Mouse (Mus musculus): ENCODE data around the gene Acot4. TPM values are rescaled to one million over a fixed set of nuclear protein-coding genes. Genes with fewer than 3 reads are reported as not detected.
"Not testable (repeated sequence)": the region's sequence is repeated elsewhere in the genome, so short reads cannot be mapped to it uniquely, and the experiment has no call there.

Gene Acot4
- polyA plus RNA-seq, 1 experiment = 0.39 TPM

- Histone ChIP-seq H3K36me3 (ENCODE audit: control insufficient read depth, insufficient read depth, low read length, poor library complexity, severe bottlenecking) (no peaks in the 10 kb centered on the region), H3K9me3 (replicated peaks; ENCODE audit: control insufficient read depth, insufficient read depth, low read length, poor library complexity, severe bottlenecking) (peaks cover 14% of the 10 kb centered on the region), H3K9ac (ENCODE audit: low read depth, poor library complexity, severe bottlenecking) (no peak overlapping the region), H3K27me3 (ENCODE audit: control insufficient read depth, insufficient read depth, low read length, poor library complexity, severe bottlenecking) (no peaks in the 10 kb centered on the region), H3K4me3 (ENCODE audit: low read depth, low read length) (no peak overlapping the region), H3K27ac (ENCODE audit: insufficient read depth, low read length) (no peak overlapping the region), H3K4me1 (ENCODE audit: control insufficient read depth, insufficient read depth, low read length) (no peaks in the 10 kb centered on the region)
- TF ChIP-seq CTCF (IDR thresholded peaks at IDR 0.05; ENCODE audit: low read depth, low read length) (no peak), POLR2A (IDR thresholded peaks at IDR 0.05; ENCODE audit: insufficient read depth, low read length) (no peak), EP300 (IDR thresholded peaks at IDR 0.05; ENCODE audit: insufficient read depth, low read depth, low read length) (no peak)
Measured at GRCm38 (mm10) chr12:84000418-84000817, 37.8 kb upstream of the Acot4 start.

- TF ChIP-seq EP300 (IDR thresholded peaks at IDR 0.05; ENCODE audit: insufficient read depth, low read depth, low read length) = no peak
- TF ChIP-seq POLR2A (IDR thresholded peaks at IDR 0.05; ENCODE audit: insufficient read depth, low read length) = no peak
- TF ChIP-seq CTCF (IDR thresholded peaks at IDR 0.05; ENCODE audit: low read depth, low read length) = no peak
- Histone ChIP-seq H3K9ac (ENCODE audit: low read depth, poor library complexity, severe bottlenecking) (no peak overlapping the region), H3K4me3 (ENCODE audit: low read depth, low read length) (no peak overlapping the region), H3K9me3 (replicated peaks; ENCODE audit: control insufficient read depth, insufficient read depth, low read length, poor library complexity, severe bottlenecking) (peaks cover 14% of the 10 kb centered on the region), H3K27ac (ENCODE audit: insufficient read depth, low read length) (no peak overlapping the region), H3K27me3 (ENCODE audit: control insufficient read depth, insufficient read depth, low read length, poor library complexity, severe bottlenecking) (no peaks in the 10 kb centered on the region; the same call in 1 of the 2 replicates), H3K4me1 (ENCODE audit: control insufficient read depth, insufficient read depth, low read length) (no peaks in the 10 kb centered on the region), H3K36me3 (ENCODE audit: control insufficient read depth, insufficient read depth, low read length, poor library complexity, severe bottlenecking) (no peaks in the 10 kb centered on the region)
Measured at GRCm38 (mm10) chr12:84003866-84004265, 34.3 kb upstream of the Acot4 start.

- Histone ChIP-seq H3K4me3 (ENCODE audit: low read depth, low read length) (no peak overlapping the region), H3K27ac (ENCODE audit: insufficient read depth, low read length) (peak overlapping the region; percentile 52; the same call in 1 of the 2 replicates), H3K9me3 (replicated peaks; ENCODE audit: control insufficient read depth, insufficient read depth, low read length, poor library complexity, severe bottlenecking) (peaks cover 2% of the 10 kb centered on the region; the same call in 1 of the 2 replicates), H3K36me3 (ENCODE audit: control insufficient read depth, insufficient read depth, low read length, poor library complexity, severe bottlenecking) (no peaks in the 10 kb centered on the region), H3K9ac (ENCODE audit: low read depth, poor library complexity, severe bottlenecking) (no peak overlapping the region), H3K4me1 (ENCODE audit: control insufficient read depth, insufficient read depth, low read length) (no peaks in the 10 kb centered on the region), H3K27me3 (ENCODE audit: control insufficient read depth, insufficient read depth, low read length, poor library complexity, severe bottlenecking) (peaks cover 4% of the 10 kb centered on the region; the same call in 1 of the 2 replicates)
- TF ChIP-seq CTCF (IDR thresholded peaks at IDR 0.05; ENCODE audit: low read depth, low read length) = no peak
- TF ChIP-seq POLR2A (IDR thresholded peaks at IDR 0.05; ENCODE audit: insufficient read depth, low read length) = no peak
- no peak for TF ChIP-seq EP300 (IDR thresholded peaks at IDR 0.05; ENCODE audit: insufficient read depth, low read depth, low read length)
Measured at GRCm38 (mm10) chr12:84008251-84008650, 29.9 kb upstream of the Acot4 start.

GRCm38 (mm10) chr12:84008729-84009128, 29.4 kb upstream of the Acot4 start:
- Histone ChIP-seq H3K27ac (ENCODE audit: insufficient read depth, low read length) (peak overlapping the region; percentile 64), H3K36me3 (ENCODE audit: control insufficient read depth, insufficient read depth, low read length, poor library complexity, severe bottlenecking) (no peaks in the 10 kb centered on the region), H3K27me3 (ENCODE audit: control insufficient read depth, insufficient read depth, low read length, poor library complexity, severe bottlenecking) (peaks cover 4% of the 10 kb centered on the region; the same call in 1 of the 2 replicates), H3K9ac (ENCODE audit: low read depth, poor library complexity, severe bottlenecking) (no peak overlapping the region), H3K4me3 (ENCODE audit: low read depth, low read length) (no peak overlapping the region), H3K9me3 (replicated peaks; ENCODE audit: control insufficient read depth, insufficient read depth, low read length, poor library complexity, severe bottlenecking) (peaks cover 2% of the 10 kb centered on the region; the same call in 1 of the 2 replicates), H3K4me1 (ENCODE audit: control insufficient read depth, insufficient read depth, low read length) (no peaks in the 10 kb centered on the region)
- TF ChIP-seq POLR2A (IDR thresholded peaks at IDR 0.05; ENCODE audit: insufficient read depth, low read length) = no peak
- TF ChIP-seq CTCF (IDR thresholded peaks at IDR 0.05; ENCODE audit: low read depth, low read length) = no peak
- TF ChIP-seq EP300 (IDR thresholded peaks at IDR 0.05; ENCODE audit: insufficient read depth, low read depth, low read length) = no peak

- H3K36me3 ChIP-seq (ENCODE audit: control insufficient read depth, insufficient read depth, low read length, poor library complexity, severe bottlenecking); H3K27me3 ChIP-seq (ENCODE audit: control insufficient read depth, insufficient read depth, low read length, poor library complexity, severe bottlenecking); H3K4me1 ChIP-seq (ENCODE audit: control insufficient read depth, insufficient read depth, low read length); H3K9me3 ChIP-seq (replicated peaks; ENCODE audit: control insufficient read depth, insufficient read depth, low read length, poor library complexity, severe bottlenecking): not testable (repeated sequence)
- H3K4me3 ChIP-seq (ENCODE audit: low read depth, low read length) = peak within 1 kb of the TSS; percentile 51
- peak within 1 kb of the TSS; percentile 64 for H3K27ac ChIP-seq (ENCODE audit: insufficient read depth, low read length)
- peak within 1 kb of the TSS; percentile 67; the same call in 1 of the 2 replicates for H3K9ac ChIP-seq (ENCODE audit: low read depth, poor library complexity, severe bottlenecking)
Measured at GRCm38 (mm10) chr12:84009171-84009965, 28.8 kb upstream of the Acot4 start, which contains the start of gene Acot1. TSS of gene Acot1 (plus strand) at chr12:84009490.

GRCm38 (mm10) chr12:84010201-84010600, 28.0 kb upstream of the Acot4 start:
- no peak overlapping the region for H3K27ac ChIP-seq (ENCODE audit: insufficient read depth, low read length)
- H3K27me3 ChIP-seq (ENCODE audit: control insufficient read depth, insufficient read depth, low read length, poor library complexity, severe bottlenecking) = peaks cover 4% of the 10 kb centered on the region; the same call in 1 of the 2 replicates
- TF ChIP-seq EP300 (IDR thresholded peaks at IDR 0.05; ENCODE audit: insufficient read depth, low read depth, low read length) = no peak
- TF ChIP-seq POLR2A (IDR thresholded peaks at IDR 0.05; ENCODE audit: insufficient read depth, low read length) = no peak
- TF ChIP-seq CTCF (IDR thresholded peaks at IDR 0.05; ENCODE audit: low read depth, low read length) = no peak
- H3K9me3 ChIP-seq (replicated peaks; ENCODE audit: control insufficient read depth, insufficient read depth, low read length, poor library complexity, severe bottlenecking) = no peaks in the 10 kb centered on the region; the same call in 1 of the 2 replicates
- H3K9ac ChIP-seq (ENCODE audit: low read depth, poor library complexity, severe bottlenecking) = peak overlapping the region; percentile 67; the same call in 1 of the 2 replicates
- H3K4me3 ChIP-seq (ENCODE audit: low read depth, low read length) = peak overlapping the region; percentile 51
- no peaks in the 10 kb centered on the region for H3K36me3 ChIP-seq (ENCODE audit: control insufficient read depth, insufficient read depth, low read length, poor library complexity, severe bottlenecking)
- no peaks in the 10 kb centered on the region for H3K4me1 ChIP-seq (ENCODE audit: control insufficient read depth, insufficient read depth, low read length)

All from ES-Bruce4 (cell line).